Mouse (Mus musculus): Measurements from ENCODE around the gene Efcc1.
"Not testable (repeated sequence)": the region's sequence is repeated elsewhere in the genome, so short reads cannot be mapped to it uniquely, and the experiment has no call there.

Efcc1 gene

GRCm38 (mm10) chr6:87743281-87743680 lies 12.6 kb downstream of the Efcc1 start:
- in situ Hi-C loops (cut with MboI, MseI) = no loop called here

- in situ Hi-C loops (cut with MboI, MseI) = no loop called here
Measured at GRCm38 (mm10) chr6:87744632-87745031, 14.0 kb downstream of the Efcc1 start.

- in situ Hi-C loops (cut with MboI, MseI) = no loop called here
Measured at GRCm38 (mm10) chr6:87745301-87745700, 14.6 kb downstream of the Efcc1 start.

GRCm38 (mm10) chr6:87746059-87746458 lies 15.4 kb downstream of the Efcc1 start:
- in situ Hi-C loops (cut with MboI, MseI) = no loop called here

- in situ Hi-C loops (cut with MboI, MseI) = no loop called here
Measured at GRCm38 (mm10) chr6:87746849-87747248, 16.2 kb downstream of the Efcc1 start.

GRCm38 (mm10) chr6:87748078-87748477 lies 17.4 kb downstream of the Efcc1 start:
- in situ Hi-C loops (cut with MboI, MseI) = no loop called here

GRCm38 (mm10) chr6:87748531-87748930 lies 17.9 kb downstream of the Efcc1 start:
- in situ Hi-C loops (cut with MboI, MseI) = no loop called here

GRCm38 (mm10) chr6:87750184-87750910 lies 19.7 kb downstream of the Efcc1 start:
- in situ Hi-C loops (cut with MboI, MseI) = no loop called here

GRCm38 (mm10) chr6:87751574-87751973 lies 20.9 kb downstream of the Efcc1 start:
- in situ Hi-C loops (cut with MboI, MseI) = no loop called here

GRCm38 (mm10) chr6:87755196-87755595 lies 24.5 kb downstream of the Efcc1 start:
- in situ Hi-C loops (cut with MboI, MseI) = no loop called here

- in situ Hi-C loops (cut with MboI, MseI) = no loop called here
Measured at GRCm38 (mm10) chr6:87756896-87757295, 26.2 kb downstream of the Efcc1 start.

- in situ Hi-C loops (cut with MboI, MseI) = no loop called here
Measured at GRCm38 (mm10) chr6:87759404-87759803, 28.7 kb downstream of the Efcc1 start.

- in situ Hi-C loops (cut with MboI, MseI) = no loop called here
Measured at GRCm38 (mm10) chr6:87759850-87760249, 29.2 kb downstream of the Efcc1 start.

GRCm38 (mm10) chr6:87762161-87762560 lies 31.5 kb downstream of the Efcc1 start:
- in situ Hi-C loops (cut with MboI, MseI) = no loop called here

GRCm38 (mm10) chr6:87763376-87764280 lies 33.0 kb downstream of the Efcc1 start:
- in situ Hi-C loops (cut with MboI, MseI) = no loop called here

- in situ Hi-C loops (cut with MboI, MseI) = not testable (repeated sequence)
Measured at GRCm38 (mm10) chr6:87764296-87764695, 33.6 kb downstream of the Efcc1 start.

- in situ Hi-C loops (cut with MboI, MseI) = no loop called here
Measured at GRCm38 (mm10) chr6:87770626-87771025, 40.0 kb downstream of the Efcc1 start.

GRCm38 (mm10) chr6:87774466-87774865 lies 43.8 kb downstream of the Efcc1 start:
- in situ Hi-C loops (cut with MboI, MseI) = no loop called here

GRCm38 (mm10) chr6:87774909-87775308 lies 44.2 kb downstream of the Efcc1 start:
- in situ Hi-C loops (cut with MboI, MseI) = no loop called here

GRCm38 (mm10) chr6:87775588-87776245 lies 45.0 kb downstream of the Efcc1 start:
- in situ Hi-C loops (cut with MboI, MseI) = no loop called here

GRCm38 (mm10) chr6:87776663-87777062 lies 46.0 kb downstream of the Efcc1 start:
- in situ Hi-C loops (cut with MboI, MseI) = no loop called here

- in situ Hi-C loops (cut with MboI, MseI) = no loop called here
Measured at GRCm38 (mm10) chr6:87777842-87778241, 47.2 kb downstream of the Efcc1 start, which contains the start of gene Gp9. Gp9 (plus strand) TSS chr6:87778072.
